Mouse (Mus musculus): ENCODE measurements around the gene Rps6ka6. TPM values are rescaled to one million over a fixed set of nuclear protein-coding genes. Genes with fewer than 3 reads are reported as not detected.

Gene Rps6ka6
- polyA plus RNA-seq, 1 experiment from 2014 or later = 53.2 TPM

DNA sequence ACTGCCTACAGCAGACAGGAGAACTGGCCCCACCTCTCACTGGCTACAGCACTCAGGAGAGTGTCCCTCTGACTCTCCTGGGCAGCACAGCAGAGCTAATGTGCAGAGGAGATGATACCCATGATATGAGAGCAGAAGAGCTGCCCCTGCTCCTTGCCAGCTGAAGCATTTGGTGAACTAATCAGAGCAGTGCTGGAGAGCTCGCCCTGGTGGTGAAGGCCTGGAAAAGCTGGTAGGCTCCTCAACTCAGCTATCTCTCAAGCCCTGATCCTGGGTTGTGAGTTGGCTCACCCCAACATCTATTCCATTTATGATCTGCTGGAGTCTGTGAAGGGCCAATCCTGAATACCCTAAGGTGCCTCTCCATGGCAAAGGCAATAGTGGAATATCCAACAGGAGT lies 163.6 kb downstream of the Rps6ka6 start:
- Histone ChIP-seq H3K4me2 (replicated peaks) (no peak overlapping the region), H3K9ac (replicated peaks) (no peak overlapping the region), H3K4me1 (no peaks in the 10 kb centered on the region), H3K27ac (replicated peaks) (no peak overlapping the region), H3K36me3 (no peaks in the 10 kb centered on the region), H3K4me3 (no peak overlapping the region), H3K9me3 (no peaks in the 10 kb centered on the region), H3K27me3 (no peaks in the 10 kb centered on the region)
- ATAC-seq (ENCODE audit: low FRiP score, low read depth) = no peak
- 27% methylated on average over 1 of the region's 1 CpGs for whole genome bisulfite sequencing

Other genes starting within 250 kb of the Rps6ka6 start
- 2.2 and 2.3 TPM in 2 replicates for gene Hdx, start 159.1 kb upstream of the Rps6ka6 start, polyA plus RNA-seq (2016; fragmentation: Nextera tagmentation; extraction: Ambion mirVana)

Data from midbrain, embryonic 12.5 days (tissue).